Mouse (Mus musculus) neural tube, embryonic 14.5 days (tissue): ENCODE measurements around the gene St7. TPM values are rescaled to one million over a fixed set of nuclear protein-coding genes. Genes with fewer than 3 reads are reported as not detected.

Source experiments
- ATAC-seq: fragments of 200-750 bp; cut with Nextera tagmentation; 2 replicates; pipeline ENCODE4 v1.8.0; 2017; ENCODE audit warnings: low read depth, mild to moderate bottlenecking, moderate TSS enrichment, moderate library complexity
- H3K27ac ChIP-seq: fragments of 300-500 bp; sonication (generic); 2 replicates; pipeline ENCODE4 v1.5.1; 2014; ENCODE audit warnings: low read depth, mild to moderate bottlenecking, control low read depth, low read length, moderate library complexity, mixed read lengths
- H3K27me3 ChIP-seq: fragments of 300-500 bp; sonication (generic); 2 replicates; pipeline ENCODE4 v1.6.1; 2014; ENCODE audit warnings: low read length; ENCODE audit not compliant: control insufficient read depth, insufficient read depth
- H3K36me3 ChIP-seq: fragments of 300-500 bp; sonication (generic); 2 replicates; pipeline ENCODE4 v1.6.1; 2014; ENCODE audit warnings: low read length, mixed read lengths; ENCODE audit not compliant: control insufficient read depth, insufficient read depth
- H3K4me1 ChIP-seq: fragments of 300-500 bp; sonication (generic); 2 replicates; pipeline ENCODE4 v1.6.1; 2014; ENCODE audit warnings: low read length; ENCODE audit not compliant: control insufficient read depth, insufficient read depth
- H3K4me2 ChIP-seq: fragments of 300-500 bp; sonication (generic); 2 replicates; pipeline ENCODE4 v1.6.1; 2014; ENCODE audit warnings: mild to moderate bottlenecking, low read depth, low read length, control low read depth
- H3K4me3 ChIP-seq: fragments of 300-500 bp; sonication (generic); 2 replicates; pipeline ENCODE4 v1.5.1; 2014; ENCODE audit warnings: low read depth, low read length, control low read depth, mixed read lengths
- H3K9ac ChIP-seq: fragments of 300-500 bp; sonication (generic); replicated peaks from 2 replicates; pipeline ENCODE4 v1.6.1; 2014; ENCODE audit warnings: low read depth, mild to moderate bottlenecking, control low read depth, low read length, mixed read lengths
- H3K9me3 ChIP-seq: fragments of 300-500 bp; sonication (generic); 2 replicates; pipeline ENCODE4 v1.6.1; 2016; ENCODE audit warnings: low read length; ENCODE audit not compliant: control insufficient read depth
- WGBS: fragments of 180-500 bp; shearing (Covaris S2); extraction: QIAGEN DNeasy Blood & Tissue Kit; methylation state at CpG from one replicate; pipeline ENCODE4 v1.1.7; 2014; 5-methylcytosine and 5-hydroxymethylcytosine counted together
- polyA plus RNA-seq: library from polyadenylated mRNA; unstranded; fragments of >200 nt; fragmentation: Nextera tagmentation; extraction: Ambion mirVana; gene quantifications from 2 replicates; pipeline ENCODE4 v1.2.1, GENCODE M21; 2014

The St7 gene
- polyA plus RNA-seq, 1 experiment from 2014 or later = 71.9 TPM

DNA sequence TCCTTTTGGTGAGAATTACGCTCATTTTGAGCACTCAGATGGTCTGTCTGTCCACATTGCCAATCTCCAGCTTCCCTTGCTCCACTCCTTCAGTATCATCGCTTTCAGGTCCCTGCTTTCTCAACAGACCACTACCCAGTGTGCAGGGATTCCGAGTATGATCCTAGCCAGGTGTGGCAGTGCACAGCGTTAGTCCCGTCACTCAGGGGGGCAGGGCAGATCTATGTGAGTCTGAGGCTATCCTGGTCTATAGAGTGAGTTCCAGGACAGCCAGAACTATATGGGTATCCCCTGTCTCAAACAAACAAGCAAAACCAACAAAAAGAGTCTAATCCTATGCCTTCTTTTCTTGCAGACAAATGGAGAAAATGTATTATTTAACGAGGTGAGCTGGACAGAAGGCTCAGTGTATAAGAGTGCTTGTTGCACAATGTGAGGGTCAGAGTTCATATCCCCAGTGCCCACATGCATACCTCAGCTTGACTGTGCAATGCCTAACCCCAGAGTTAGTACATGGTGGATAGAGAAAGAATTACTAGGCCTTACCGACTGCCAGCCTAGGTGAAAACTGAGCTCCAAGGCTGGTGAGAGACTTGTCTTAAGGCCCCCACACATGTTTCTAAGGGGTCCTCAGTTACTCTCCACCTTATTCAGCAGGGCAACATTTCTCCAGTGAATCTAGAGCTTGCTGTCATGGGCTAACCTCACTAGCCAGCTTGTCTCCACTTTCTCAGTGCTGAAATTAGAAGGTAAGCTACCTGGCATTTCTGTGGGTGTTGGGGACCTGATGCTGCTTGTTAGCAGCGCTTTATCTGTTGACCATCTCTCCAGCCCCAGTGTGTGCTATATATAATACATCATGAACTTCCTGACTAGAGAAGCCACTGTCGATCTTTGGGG, 35.4 kb downstream of the St7 start:
- Histone ChIP-seq H3K9ac (no peak overlapping the region), H3K27ac (no peak overlapping the region), H3K4me2 (no peak overlapping the region), H3K27me3 (no peaks in the 10 kb centered on the region), H3K9me3 (no peaks in the 10 kb centered on the region), H3K4me1 (no peaks in the 10 kb centered on the region), H3K4me3 (no peak overlapping the region), H3K36me3 (no peaks in the 10 kb centered on the region)
- ATAC-seq = no peak
- 83% methylated on average over 9 of the region's 9 CpGs for WGBS

DNA sequence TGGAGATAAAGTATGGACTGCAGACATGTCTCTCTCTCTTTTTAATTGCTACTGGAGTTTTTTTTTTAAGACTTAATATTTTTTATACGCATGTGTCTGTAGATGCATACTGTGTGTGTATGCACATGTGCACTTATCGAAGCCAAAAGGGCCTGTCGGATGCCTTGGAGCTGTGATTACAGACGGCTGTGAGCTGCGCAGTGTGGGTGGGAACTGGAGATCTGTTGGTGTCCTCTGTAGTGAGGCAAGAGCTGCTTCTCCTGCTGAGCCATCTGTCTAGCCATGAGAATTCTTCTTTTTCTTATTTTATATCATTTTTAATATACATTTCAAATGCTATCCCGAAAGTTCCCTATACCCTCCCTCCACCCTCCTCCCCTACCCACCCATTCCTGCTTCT, 37.4 kb downstream of the St7 start:
- Histone ChIP-seq H3K4me1 (no peaks in the 10 kb centered on the region), H3K27ac (no peak overlapping the region), H3K9ac (no peak overlapping the region), H3K9me3 (no peaks in the 10 kb centered on the region), H3K4me2 (no peak overlapping the region), H3K27me3 (no peaks in the 10 kb centered on the region), H3K4me3 (no peak overlapping the region), H3K36me3 (no peaks in the 10 kb centered on the region)
- ATAC-seq = no peak
- WGBS = 88% methylated on average over 6 of the region's 6 CpGs

DNA sequence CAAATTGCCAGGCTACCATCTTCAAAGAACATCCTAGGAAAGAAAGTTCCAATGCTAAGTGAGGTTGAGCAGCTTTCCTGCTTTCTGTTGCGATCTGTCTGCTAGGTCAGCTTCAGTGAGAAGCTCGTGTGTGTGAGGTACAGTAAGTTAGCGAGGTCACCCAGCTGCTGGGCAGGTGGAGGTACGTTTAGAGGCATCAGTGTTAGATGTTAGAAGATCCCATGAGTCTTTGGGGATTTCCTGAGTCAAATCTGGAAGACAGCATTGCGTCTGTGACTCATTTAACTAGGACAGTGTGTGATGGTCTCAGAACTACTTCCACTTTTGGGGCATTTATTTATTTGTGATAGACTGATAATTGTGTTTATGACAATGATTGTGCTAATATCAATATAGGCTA, 39.0 kb downstream of the St7 start:
- no peak overlapping the region for H3K4me3 ChIP-seq
- H3K4me2 ChIP-seq = no peak overlapping the region
- H3K4me1 ChIP-seq = no peaks in the 10 kb centered on the region
- 80% methylated on average over 5 of the region's 5 CpGs for WGBS
- H3K9ac ChIP-seq = no peak overlapping the region
- H3K27me3 ChIP-seq = no peaks in the 10 kb centered on the region
- ATAC-seq = no peak
- no peak overlapping the region for H3K27ac ChIP-seq
- H3K36me3 ChIP-seq = no peaks in the 10 kb centered on the region
- H3K9me3 ChIP-seq = no peaks in the 10 kb centered on the region

DNA sequence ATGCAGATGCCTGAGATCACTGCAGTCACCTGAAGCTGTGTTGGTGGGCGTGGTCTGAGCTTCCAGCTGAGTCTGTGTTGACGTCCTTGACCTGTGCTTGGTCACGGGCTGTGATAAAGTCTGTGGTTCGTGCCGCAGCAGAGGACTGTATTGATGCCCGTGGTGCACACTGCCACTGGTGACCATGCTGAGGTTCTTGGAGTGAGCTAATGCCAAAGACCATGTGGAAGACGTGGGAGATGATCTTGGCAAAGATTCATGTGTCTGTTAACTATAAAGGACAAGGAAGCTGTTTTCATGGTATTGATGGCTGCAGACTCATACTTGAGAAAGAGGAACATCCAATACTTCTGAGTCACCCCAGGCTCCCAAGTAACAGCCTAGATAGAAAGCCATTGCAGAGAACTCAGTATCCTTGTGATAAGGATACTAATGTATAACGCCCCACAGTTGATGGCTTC, 41.2 kb downstream of the St7 start:
- WGBS = 89% methylated on average over 8 of the region's 8 CpGs
- H3K27me3 ChIP-seq = no peaks in the 10 kb centered on the region
- H3K9me3 ChIP-seq = no peaks in the 10 kb centered on the region
- no peak overlapping the region for H3K4me3 ChIP-seq
- no peak for ATAC-seq
- no peak overlapping the region for H3K4me2 ChIP-seq
- no peaks in the 10 kb centered on the region for H3K36me3 ChIP-seq
- H3K27ac ChIP-seq = no peak overlapping the region
- H3K4me1 ChIP-seq = no peaks in the 10 kb centered on the region
- H3K9ac ChIP-seq = no peak overlapping the region

DNA sequence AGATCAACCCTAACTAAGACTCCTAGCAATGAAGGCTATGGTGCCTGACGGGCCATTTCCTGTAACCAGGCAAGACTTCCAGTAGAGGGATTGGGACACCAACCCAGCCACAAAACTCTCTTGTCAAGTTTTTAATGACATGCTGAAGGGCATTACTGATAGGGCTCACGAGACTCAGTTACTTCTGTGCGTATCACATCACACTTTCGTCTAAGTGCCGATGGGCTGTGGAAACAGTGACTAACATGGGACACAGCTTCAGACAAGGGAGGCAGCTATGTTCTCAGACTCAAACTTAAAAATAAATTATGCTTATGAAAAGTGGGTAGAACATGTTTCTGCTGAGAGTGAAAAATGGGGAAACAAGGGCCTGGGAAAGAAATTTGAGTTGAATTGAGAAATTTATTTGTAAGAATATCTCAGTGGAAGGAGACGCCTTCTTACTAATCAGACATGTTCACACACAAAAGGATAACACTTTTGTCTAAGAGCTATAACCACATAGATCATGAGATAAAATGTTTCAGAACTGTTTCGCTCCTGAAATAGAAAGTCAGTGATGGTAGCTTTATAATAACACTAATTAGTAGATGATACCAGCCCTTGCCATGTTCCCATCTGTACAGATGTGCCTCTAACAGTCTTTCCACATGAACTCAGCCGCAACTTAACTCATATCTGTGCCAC, 44.7 kb downstream of the St7 start:
- Histone ChIP-seq H3K27ac (no peak overlapping the region), H3K9ac (no peak overlapping the region), H3K4me1 (no peaks in the 10 kb centered on the region), H3K4me2 (no peak overlapping the region), H3K4me3 (no peak overlapping the region), H3K27me3 (no peaks in the 10 kb centered on the region), H3K36me3 (no peaks in the 10 kb centered on the region), H3K9me3 (no peaks in the 10 kb centered on the region)
- 93% methylated on average over 8 of the region's 8 CpGs for WGBS
- ATAC-seq = no peak

DNA sequence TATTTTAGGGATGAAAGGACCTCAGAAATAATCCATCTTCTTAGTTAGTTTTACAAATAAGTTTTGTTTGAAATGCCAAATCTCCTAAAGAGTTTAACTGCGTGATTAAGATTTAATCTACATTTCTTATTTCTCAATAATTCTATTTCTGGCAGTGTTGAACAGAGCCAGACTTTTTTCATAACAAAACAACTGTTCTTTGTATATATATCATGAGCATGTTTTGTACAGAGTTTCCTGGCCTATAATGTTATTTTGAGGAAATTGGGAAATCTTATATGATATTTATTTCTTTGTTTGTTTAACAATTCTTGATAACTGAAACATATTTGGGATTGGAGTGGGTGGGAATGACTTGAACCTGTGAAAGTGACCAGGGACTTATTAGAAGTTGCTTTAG, 47.4 kb downstream of the St7 start:
- WGBS = 95% methylated on average over 1 of the region's 1 CpGs
- H3K36me3 ChIP-seq = no peaks in the 10 kb centered on the region
- H3K4me2 ChIP-seq = no peak overlapping the region
- H3K4me3 ChIP-seq = no peak overlapping the region
- no peak overlapping the region for H3K27ac ChIP-seq
- no peak for ATAC-seq
- no peaks in the 10 kb centered on the region for H3K4me1 ChIP-seq
- H3K9ac ChIP-seq = no peak overlapping the region
- no peaks in the 10 kb centered on the region for H3K9me3 ChIP-seq
- H3K27me3 ChIP-seq = no peaks in the 10 kb centered on the region

DNA sequence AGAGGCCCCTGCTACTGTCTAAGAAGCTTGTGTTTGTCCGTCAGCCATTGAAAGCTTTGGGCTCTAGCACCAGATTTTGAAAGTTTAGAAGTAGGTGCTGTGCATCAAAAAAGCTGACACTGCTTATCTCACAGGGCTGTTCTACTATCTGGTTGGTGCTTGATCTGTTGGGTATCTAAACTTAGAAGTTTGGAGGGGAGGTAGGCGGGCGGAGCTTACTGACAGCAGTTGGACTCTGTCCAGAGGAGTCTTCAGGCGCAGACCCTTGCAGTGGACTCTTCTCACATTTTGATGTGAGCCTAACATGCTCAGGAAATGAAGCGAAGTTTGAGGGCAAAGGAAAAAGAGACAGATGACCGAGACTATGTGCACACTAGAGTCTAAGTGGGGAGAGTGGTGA, 48.9 kb downstream of the St7 start:
- no peaks in the 10 kb centered on the region for H3K9me3 ChIP-seq
- 94% methylated on average over 6 of the region's 6 CpGs for WGBS
- no peak for ATAC-seq

DNA sequence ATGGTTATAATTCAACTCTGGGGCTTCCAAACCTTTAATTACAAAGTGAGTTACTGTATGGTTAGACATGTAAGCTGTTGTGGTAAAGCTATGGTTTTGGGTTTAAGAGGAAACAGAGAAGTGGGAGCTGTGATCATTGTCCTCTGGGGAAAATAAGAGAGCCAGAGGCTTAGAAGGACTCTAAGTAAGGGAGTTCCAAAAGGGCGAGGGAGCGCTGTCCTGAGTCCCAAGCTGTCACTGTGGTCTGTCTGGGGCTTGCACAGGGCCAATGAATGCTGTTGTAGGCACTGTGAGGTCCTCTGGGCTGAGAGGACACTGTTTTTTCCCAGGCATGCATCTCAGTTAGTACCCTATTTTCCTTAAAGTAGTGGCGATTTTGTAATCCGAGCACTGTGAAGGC, 49.5 kb downstream of the St7 start:
- WGBS = 93% methylated on average over 4 of the region's 4 CpGs
- H3K36me3 ChIP-seq = no peaks in the 10 kb centered on the region
- H3K4me3 ChIP-seq = no peak overlapping the region
- H3K9ac ChIP-seq = no peak overlapping the region
- no peaks in the 10 kb centered on the region for H3K4me1 ChIP-seq
- no peak overlapping the region for H3K27ac ChIP-seq
- no peak for ATAC-seq
- H3K27me3 ChIP-seq = no peaks in the 10 kb centered on the region
- no peaks in the 10 kb centered on the region for H3K9me3 ChIP-seq
- no peak overlapping the region for H3K4me2 ChIP-seq

More for the DNA sequence above, 48.9 kb downstream of the St7 start:
- Histone ChIP-seq H3K4me2 (no peak overlapping the region), H3K9ac (no peak overlapping the region), H3K27me3 (no peaks in the 10 kb centered on the region), H3K27ac (no peak overlapping the region), H3K4me1 (no peaks in the 10 kb centered on the region), H3K4me3 (no peak overlapping the region), H3K36me3 (no peaks in the 10 kb centered on the region)

DNA sequence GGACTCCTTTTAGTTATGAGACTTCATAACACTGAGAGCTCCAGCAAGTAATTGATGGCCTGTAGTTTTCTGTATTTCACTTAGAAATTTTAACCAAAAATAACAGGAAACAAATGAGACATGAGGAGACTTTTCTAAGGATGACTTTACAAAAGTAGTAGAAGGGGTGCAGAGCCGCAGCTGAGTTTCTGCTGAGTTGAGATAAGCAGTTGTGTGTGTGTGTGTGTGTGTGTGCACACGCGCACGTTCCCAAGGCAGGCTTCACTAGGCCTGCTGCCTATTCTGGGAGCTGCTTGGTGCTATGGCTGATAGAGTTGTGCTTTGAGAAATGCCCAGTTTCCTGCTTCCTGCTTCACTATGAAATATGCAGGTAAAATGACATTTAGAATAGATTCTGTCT, 50.6 kb downstream of the St7 start:
- Histone ChIP-seq H3K36me3 (no peaks in the 10 kb centered on the region), H3K4me2 (no peak overlapping the region)
- 93% methylated on average over 4 of the region's 4 CpGs for WGBS

More for the DNA sequence above, 50.6 kb downstream of the St7 start:
- Histone ChIP-seq H3K27ac (no peak overlapping the region), H3K9me3 (no peaks in the 10 kb centered on the region), H3K27me3 (no peaks in the 10 kb centered on the region), H3K4me3 (no peak overlapping the region), H3K9ac (no peak overlapping the region), H3K4me1 (no peaks in the 10 kb centered on the region)
- ATAC-seq = no peak
